Mouse (Mus musculus): ENCODE measurements at regions not wholly inside any gene's neighbourhood (a gene's known extent, or its start where the extent isn't known, plus 50 kb on each side); places are given as distances from the start of the nearest gene placed in this dataset.

DNA sequence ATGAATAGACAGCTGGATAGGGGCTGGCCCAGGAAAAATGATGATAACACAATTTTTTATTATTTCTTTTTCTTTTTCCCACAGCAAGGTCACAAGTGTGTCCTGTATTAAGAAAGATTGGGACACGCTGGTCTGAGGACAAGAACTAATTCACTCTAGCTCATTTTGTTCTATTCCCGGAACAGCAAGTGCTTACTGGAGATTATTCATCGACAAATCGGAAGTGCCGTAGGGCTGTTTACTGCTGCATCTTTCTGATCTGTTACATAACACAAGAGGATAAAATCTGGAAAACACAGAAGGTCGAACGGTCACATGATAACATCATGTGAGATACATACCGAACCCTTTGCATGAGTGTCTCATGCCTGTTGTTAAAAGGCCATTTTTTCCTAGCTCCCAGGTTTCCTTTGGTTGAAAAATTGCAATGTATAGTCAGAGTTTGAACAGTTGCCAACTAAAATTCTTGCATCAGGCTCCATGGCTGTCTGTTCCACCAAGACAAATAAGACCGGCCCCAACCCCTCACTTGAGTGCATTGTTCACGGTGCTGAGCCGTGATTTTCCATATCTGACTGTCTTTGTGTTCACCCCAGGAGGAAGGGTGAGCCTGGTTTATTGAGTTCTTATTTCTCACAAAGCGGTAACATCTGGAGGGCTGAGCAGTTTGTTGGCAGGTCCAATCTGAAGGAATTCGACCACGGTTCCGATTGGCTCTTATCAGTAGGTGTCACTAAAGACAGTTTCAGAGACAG lies 139.0 kb upstream of the Gm15217 start:
- no peak for TF ChIP-seq POLR2A (IDR thresholded peaks at IDR 0.05; ENCODE audit: low read depth, low read length)
- TF ChIP-seq CTCF (conservative IDR thresholded peaks at IDR 0.05; ENCODE audit: insufficient read depth, insufficient read length, low read depth, low read length), result no peak

All from kidney, adult 2 months (tissue).